Mouse (Mus musculus): ENCODE measurements at regions not wholly inside any gene's neighbourhood (a gene's known extent, or its start where the extent isn't known, plus 50 kb on each side); places are given as distances from the start of the nearest gene placed in this dataset.

GRCm38 (mm10) chr7:133315197-133316029 is 191.3 kb upstream of the Ctbp2 start:
- Histone ChIP-seq H3K9me3 (ENCODE audit: control insufficient read depth, low read length) (peaks cover 4% of the 10 kb centered on the region; the same call in 1 of the 2 replicates), H3K4me2 (replicated peaks; ENCODE audit: low read depth, low read length) (no peak overlapping the region), H3K4me1 (ENCODE audit: control insufficient read depth, insufficient read depth, low read length) (peaks cover 9% of the 10 kb centered on the region; the same call in 1 of the 2 replicates), H3K4me3 (ENCODE audit: low read length) (no peak overlapping the region), H3K36me3 (ENCODE audit: control insufficient read depth, insufficient read depth, low read length) (no peaks in the 10 kb centered on the region), H3K27me3 (ENCODE audit: control insufficient read depth, insufficient read depth, low read length) (no peaks in the 10 kb centered on the region), H3K27ac (ENCODE audit: low read depth, low read length) (no peak overlapping the region), H3K9ac (ENCODE audit: low read depth, low read length) (no peak overlapping the region)
- ATAC-seq (ENCODE audit: low FRiP score, low TSS enrichment) = no peak
- WGBS = 49% methylated on average over 10 of the region's 10 CpGs

GRCm38 (mm10) chr7:133313115-133313514 is 189.0 kb upstream of the Ctbp2 start:
- Histone ChIP-seq H3K36me3 (ENCODE audit: control insufficient read depth, insufficient read depth, low read length) (no peaks in the 10 kb centered on the region), H3K4me2 (replicated peaks; ENCODE audit: low read depth, low read length) (no peak overlapping the region), H3K27me3 (ENCODE audit: control insufficient read depth, insufficient read depth, low read length) (no peaks in the 10 kb centered on the region), H3K4me3 (ENCODE audit: low read length) (no peak overlapping the region), H3K9me3 (ENCODE audit: control insufficient read depth, low read length) (peaks cover 4% of the 10 kb centered on the region; the same call in 1 of the 2 replicates), H3K9ac (ENCODE audit: low read depth, low read length) (no peak overlapping the region), H3K4me1 (ENCODE audit: control insufficient read depth, insufficient read depth, low read length) (peaks cover 9% of the 10 kb centered on the region; the same call in 1 of the 2 replicates), H3K27ac (ENCODE audit: low read depth, low read length) (no peak overlapping the region)
- WGBS = 37% methylated on average over 5 of the region's 5 CpGs
- no peak for ATAC-seq (ENCODE audit: low FRiP score, low TSS enrichment)

GRCm38 (mm10) chr7:133311116-133311801 is 187.1 kb upstream of the Ctbp2 start:
- Histone ChIP-seq H3K27me3 (ENCODE audit: control insufficient read depth, insufficient read depth, low read length) (no peaks in the 10 kb centered on the region), H3K27ac (ENCODE audit: low read depth, low read length) (no peak overlapping the region), H3K4me3 (ENCODE audit: low read length) (no peak overlapping the region), H3K9ac (ENCODE audit: low read depth, low read length) (no peak overlapping the region), H3K36me3 (ENCODE audit: control insufficient read depth, insufficient read depth, low read length) (no peaks in the 10 kb centered on the region), H3K4me2 (replicated peaks; ENCODE audit: low read depth, low read length) (no peak overlapping the region), H3K4me1 (ENCODE audit: control insufficient read depth, insufficient read depth, low read length) (peaks cover 4% of the 10 kb centered on the region; the same call in 1 of the 2 replicates), H3K9me3 (ENCODE audit: control insufficient read depth, low read length) (peaks cover 4% of the 10 kb centered on the region; the same call in 1 of the 2 replicates)
- WGBS = 62% methylated on average over 9 of the region's 9 CpGs
- ATAC-seq (ENCODE audit: low FRiP score, low TSS enrichment) = no peak

- ATAC-seq (ENCODE audit: low FRiP score, low TSS enrichment) = no peak
- H3K4me1 ChIP-seq (ENCODE audit: control insufficient read depth, insufficient read depth, low read length) = no peaks in the 10 kb centered on the region
- no peak overlapping the region for H3K4me3 ChIP-seq (ENCODE audit: low read length)
- no peaks in the 10 kb centered on the region for H3K27me3 ChIP-seq (ENCODE audit: control insufficient read depth, insufficient read depth, low read length)
- H3K9ac ChIP-seq (ENCODE audit: low read depth, low read length) = no peak overlapping the region
- H3K9me3 ChIP-seq (ENCODE audit: control insufficient read depth, low read length) = no peaks in the 10 kb centered on the region
- H3K4me2 ChIP-seq (replicated peaks; ENCODE audit: low read depth, low read length) = no peak overlapping the region
- H3K36me3 ChIP-seq (ENCODE audit: control insufficient read depth, insufficient read depth, low read length) = no peaks in the 10 kb centered on the region
- no peak overlapping the region for H3K27ac ChIP-seq (ENCODE audit: low read depth, low read length)
- 78% methylated on average over 5 of the region's 5 CpGs for WGBS
Measured at GRCm38 (mm10) chr7:133304461-133304860, 180.3 kb upstream of the Ctbp2 start.

- Histone ChIP-seq H3K27ac (ENCODE audit: low read depth, low read length) (no peak overlapping the region), H3K9me3 (ENCODE audit: control insufficient read depth, low read length) (0 out of 2 replicates have a peak, but pooled peaks cover 2% of the 10 kb centered on the region), H3K4me2 (replicated peaks; ENCODE audit: low read depth, low read length) (no peak overlapping the region), H3K9ac (ENCODE audit: low read depth, low read length) (no peak overlapping the region), H3K4me3 (ENCODE audit: low read length) (no peak overlapping the region), H3K36me3 (ENCODE audit: control insufficient read depth, insufficient read depth, low read length) (no peaks in the 10 kb centered on the region), H3K27me3 (ENCODE audit: control insufficient read depth, insufficient read depth, low read length) (no peaks in the 10 kb centered on the region), H3K4me1 (ENCODE audit: control insufficient read depth, insufficient read depth, low read length) (no peaks in the 10 kb centered on the region)
- no peak for ATAC-seq (ENCODE audit: low FRiP score, low TSS enrichment)
- WGBS = 88% methylated on average over 3 of the region's 3 CpGs
Measured at GRCm38 (mm10) chr7:133290471-133290870, 166.3 kb upstream of the Ctbp2 start.

- H3K9me3 ChIP-seq (ENCODE audit: control insufficient read depth, low read length) = 0 out of 2 replicates have a peak, but pooled peaks cover 2% of the 10 kb centered on the region
- H3K4me1 ChIP-seq (ENCODE audit: control insufficient read depth, insufficient read depth, low read length) = no peaks in the 10 kb centered on the region
- WGBS = 68% methylated on average over 3 of the region's 3 CpGs
- no peak overlapping the region for H3K4me3 ChIP-seq (ENCODE audit: low read length)
- no peak overlapping the region for H3K4me2 ChIP-seq (replicated peaks; ENCODE audit: low read depth, low read length)
- no peak overlapping the region for H3K9ac ChIP-seq (ENCODE audit: low read depth, low read length)
- H3K36me3 ChIP-seq (ENCODE audit: control insufficient read depth, insufficient read depth, low read length) = no peaks in the 10 kb centered on the region
- no peak overlapping the region for H3K27ac ChIP-seq (ENCODE audit: low read depth, low read length)
- H3K27me3 ChIP-seq (ENCODE audit: control insufficient read depth, insufficient read depth, low read length) = no peaks in the 10 kb centered on the region
- ATAC-seq (ENCODE audit: low FRiP score, low TSS enrichment) = no peak
Measured at GRCm38 (mm10) chr7:133288236-133288635, 164.1 kb upstream of the Ctbp2 start.

- no peak overlapping the region for H3K9ac ChIP-seq (ENCODE audit: low read depth, low read length)
- H3K4me1 ChIP-seq (ENCODE audit: control insufficient read depth, insufficient read depth, low read length) = no peaks in the 10 kb centered on the region
- no peaks in the 10 kb centered on the region for H3K9me3 ChIP-seq (ENCODE audit: control insufficient read depth, low read length)
- no peaks in the 10 kb centered on the region for H3K36me3 ChIP-seq (ENCODE audit: control insufficient read depth, insufficient read depth, low read length)
- no peaks in the 10 kb centered on the region for H3K27me3 ChIP-seq (ENCODE audit: control insufficient read depth, insufficient read depth, low read length)
- no peak overlapping the region for H3K4me3 ChIP-seq (ENCODE audit: low read length)
- no peak for ATAC-seq (ENCODE audit: low FRiP score, low TSS enrichment)
- no peak overlapping the region for H3K27ac ChIP-seq (ENCODE audit: low read depth, low read length)
- 87% methylated on average over 7 of the region's 7 CpGs for WGBS
- no peak overlapping the region for H3K4me2 ChIP-seq (replicated peaks; ENCODE audit: low read depth, low read length)
Measured at GRCm38 (mm10) chr7:133286836-133287235, 162.7 kb upstream of the Ctbp2 start.

GRCm38 (mm10) chr7:133286216-133286615 is 162.1 kb upstream of the Ctbp2 start:
- Histone ChIP-seq H3K9ac (ENCODE audit: low read depth, low read length) (no peak overlapping the region), H3K9me3 (ENCODE audit: control insufficient read depth, low read length) (no peaks in the 10 kb centered on the region), H3K27me3 (ENCODE audit: control insufficient read depth, insufficient read depth, low read length) (no peaks in the 10 kb centered on the region), H3K36me3 (ENCODE audit: control insufficient read depth, insufficient read depth, low read length) (no peaks in the 10 kb centered on the region), H3K4me2 (replicated peaks; ENCODE audit: low read depth, low read length) (no peak overlapping the region), H3K4me1 (ENCODE audit: control insufficient read depth, insufficient read depth, low read length) (no peaks in the 10 kb centered on the region), H3K4me3 (ENCODE audit: low read length) (no peak overlapping the region), H3K27ac (ENCODE audit: low read depth, low read length) (no peak overlapping the region)
- ATAC-seq (ENCODE audit: low FRiP score, low TSS enrichment) = no peak
- 91% methylated on average over 5 of the region's 5 CpGs for WGBS

GRCm38 (mm10) chr7:133262161-133262560 is 138.0 kb upstream of the Ctbp2 start:
- WGBS = 60% methylated on average over 5 of the region's 5 CpGs
- Histone ChIP-seq H3K4me1 (ENCODE audit: control insufficient read depth, insufficient read depth, low read length) (no peaks in the 10 kb centered on the region), H3K9me3 (ENCODE audit: control insufficient read depth, low read length) (no peaks in the 10 kb centered on the region), H3K27me3 (ENCODE audit: control insufficient read depth, insufficient read depth, low read length) (no peaks in the 10 kb centered on the region), H3K27ac (ENCODE audit: low read depth, low read length) (no peak overlapping the region), H3K9ac (ENCODE audit: low read depth, low read length) (no peak overlapping the region), H3K4me2 (replicated peaks; ENCODE audit: low read depth, low read length) (no peak overlapping the region), H3K36me3 (ENCODE audit: control insufficient read depth, insufficient read depth, low read length) (no peaks in the 10 kb centered on the region), H3K4me3 (ENCODE audit: low read length) (no peak overlapping the region)
- ATAC-seq (ENCODE audit: low FRiP score, low TSS enrichment) = no peak
